Mouse (Mus musculus) small intestine, adult 2 months (tissue): ENCODE measurements around the gene Il1rn.

ENCODE experiments used
- CTCF ChIP-seq: fragments of 200-500 bp; IDR thresholded peaks from 2 replicates; pipeline ENCODE4 v1.5.1; 2012; ENCODE audit warnings: low read depth, mild to moderate bottlenecking, control low read depth, inconsistent platforms, low read length, moderate library complexity, mixed read lengths; ENCODE audit not compliant: insufficient replicate concordance, insufficient read length; ENCODE audit errors: extremely low read depth
- POLR2A ChIP-seq: fragments of 200-500 bp; IDR thresholded peaks from 2 replicates; pipeline ENCODE4 v1.6.1; 2012; ENCODE audit warnings: low read depth, mild to moderate bottlenecking, control low read depth, inconsistent platforms, low read length, moderate library complexity

GRCm38 (mm10) chr2:24382456-24383230 lies 46.0 kb downstream of the Il1rn start:
- TF ChIP-seq POLR2A: no peak
- TF ChIP-seq CTCF: no peak
